Mouse (Mus musculus) stomach, postnatal 0 days (tissue): ENCODE results near the gene Epb41l2.

ENCODE experiments used
- CTCF ChIP-seq: IDR thresholded peaks from 2 replicates; pipeline ENCODE4 v1.5.1; 2016; ENCODE audit warnings: antibody characterized with exemption, low read depth, mild to moderate bottlenecking, moderate library complexity
- EP300 ChIP-seq: optimal IDR thresholded peaks from 2 replicates; pipeline ENCODE3; 2016; ENCODE audit warnings: antibody characterized with exemption

DNA sequence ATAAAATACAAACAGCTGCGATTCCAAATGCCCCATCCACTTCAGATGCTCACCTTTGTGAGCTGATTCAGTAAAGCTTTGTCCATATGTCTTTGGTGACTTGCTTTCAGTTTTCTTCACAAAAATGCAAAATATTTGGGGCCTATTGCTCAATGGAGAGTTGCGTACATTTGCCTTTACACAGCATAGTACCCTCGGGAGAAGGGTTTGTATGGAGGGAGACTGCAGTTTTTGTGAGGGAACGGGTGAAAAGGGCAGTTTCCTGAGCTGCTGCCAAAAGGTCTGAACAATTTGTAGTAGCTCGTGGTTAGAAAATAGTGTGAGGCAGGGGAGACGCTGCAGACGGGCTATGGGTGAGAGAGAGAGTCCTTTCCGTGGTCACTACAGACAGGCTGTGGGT is 40.5 kb downstream of the Epb41l2 start:
- TF ChIP-seq EP300: no peak
- TF ChIP-seq CTCF: no peak
